Mouse (Mus musculus) hindbrain, embryonic 15.5 days (tissue): ENCODE results near the gene Vwa5b1. TPM values are rescaled to one million over a fixed set of nuclear protein-coding genes. Genes with fewer than 3 reads are reported as not detected.

ENCODE experiments used
- ATAC-seq: fragments of 200-750 bp; cut with Nextera tagmentation; 2 replicates; pipeline ENCODE4 v1.8.0; 2017; ENCODE audit warnings: low read depth, moderate number of reproducible peaks, moderate TSS enrichment; ENCODE audit not compliant: low FRiP score
- H3K27ac ChIP-seq: fragments of 300-500 bp; sonication (generic); replicated peaks from 2 replicates; pipeline ENCODE4 v1.5.1; 2015; ENCODE audit warnings: mild to moderate bottlenecking, inconsistent platforms
- H3K27me3 ChIP-seq: fragments of 300-500 bp; sonication (generic); 2 replicates; pipeline ENCODE4 v1.6.1; 2015; ENCODE audit warnings: control low read depth, inconsistent platforms
- H3K36me3 ChIP-seq: fragments of 300-500 bp; sonication (generic); 2 replicates; pipeline ENCODE4 v1.6.1; 2015; ENCODE audit warnings: control low read depth, inconsistent platforms
- H3K4me1 ChIP-seq: fragments of 300-500 bp; sonication (generic); replicated peaks from 2 replicates; pipeline ENCODE4 v1.6.1; 2015; ENCODE audit warnings: control low read depth, inconsistent platforms
- H3K4me2 ChIP-seq: fragments of 300-500 bp; sonication (generic); 2 replicates; pipeline ENCODE4 v1.6.1; 2015; ENCODE audit warnings: moderate library complexity, mild to moderate bottlenecking, inconsistent platforms
- H3K4me3 ChIP-seq: fragments of 300-500 bp; sonication (generic); 2 replicates; pipeline ENCODE4 v1.5.1; 2015; ENCODE audit warnings: mild to moderate bottlenecking, inconsistent platforms
- H3K9ac ChIP-seq: fragments of 300-500 bp; sonication (generic); 2 replicates; pipeline ENCODE4 v1.6.1; 2015; ENCODE audit warnings: inconsistent platforms
- H3K9me3 ChIP-seq: fragments of 300-500 bp; sonication (generic); 2 replicates; pipeline ENCODE4 v1.6.1; 2016; ENCODE audit warnings: control low read depth, inconsistent platforms
- WGBS: fragments of 180-500 bp; shearing (Covaris S2); methylation state at CpG from one replicate; pipeline ENCODE4 v1.1.7; 2015; 5-methylcytosine and 5-hydroxymethylcytosine counted together
- polyA plus RNA-seq: library from polyadenylated mRNA; unstranded; fragments of >200 nt; fragmentation: Nextera tagmentation; extraction: Ambion mirVana; gene quantifications from 2 replicates; pipeline ENCODE4 v1.2.1, GENCODE M21; 2015

Gene Vwa5b1
- polyA plus RNA-seq, 1 experiment from 2014 or later, result 2.0 TPM

GRCm38 (mm10) chr4:138648096-138648635 lies 12.5 kb upstream of the Vwa5b1 start:
- no peak overlapping the region for H3K9ac ChIP-seq
- no peak overlapping the region for H3K4me3 ChIP-seq
- ATAC-seq, result no peak
- no peaks in the 10 kb centered on the region for H3K36me3 ChIP-seq
- no peaks in the 10 kb centered on the region for H3K27me3 ChIP-seq
- peaks cover 6% of the 10 kb centered on the region for H3K4me1 ChIP-seq
- no peaks in the 10 kb centered on the region for H3K9me3 ChIP-seq
- 44% methylated on average over 3 of the region's 3 CpGs for WGBS
- no peak overlapping the region for H3K27ac ChIP-seq
- H3K4me2 ChIP-seq, result no peak overlapping the region

- no peaks in the 10 kb centered on the region for H3K4me1 ChIP-seq
- H3K36me3 ChIP-seq, result no peaks in the 10 kb centered on the region
- no peak overlapping the region for H3K4me2 ChIP-seq
- ATAC-seq, result no peak
- no peak overlapping the region for H3K27ac ChIP-seq
- no peaks in the 10 kb centered on the region for H3K27me3 ChIP-seq
- no peaks in the 10 kb centered on the region for H3K9me3 ChIP-seq
- WGBS, result 21% methylated on average over 4 of the region's 4 CpGs
- no peak overlapping the region for H3K9ac ChIP-seq
- no peak overlapping the region for H3K4me3 ChIP-seq
Measured at GRCm38 (mm10) chr4:138642272-138642671, 6.6 kb upstream of the Vwa5b1 start.

GRCm38 (mm10) chr4:138636146-138636511 lies 445 bp upstream of the Vwa5b1 start:
- Histone ChIP-seq H3K36me3 (no peaks in the 10 kb centered on the region), H3K27me3 (no peaks in the 10 kb centered on the region), H3K4me2 (peak overlapping the region; percentile 20; the same call in 1 of the 2 replicates), H3K9me3 (no peaks in the 10 kb centered on the region), H3K9ac (no peak overlapping the region), H3K4me3 (no peak overlapping the region), H3K4me1 (peaks cover 17% of the 10 kb centered on the region), H3K27ac (0 out of 2 replicates have a peak overlapping the region, but pooled peaks have one; percentile 12)
- no peak for ATAC-seq
- 43% methylated on average over 4 of the region's 4 CpGs for WGBS

GRCm38 (mm10) chr4:138628256-138628655 lies 7.4 kb downstream of the Vwa5b1 start:
- H3K36me3 ChIP-seq, result no peaks in the 10 kb centered on the region
- ATAC-seq, result no peak
- H3K27me3 ChIP-seq, result no peaks in the 10 kb centered on the region
- H3K4me2 ChIP-seq, result no peak overlapping the region
- no peak overlapping the region for H3K9ac ChIP-seq
- H3K27ac ChIP-seq, result no peak overlapping the region
- no peaks in the 10 kb centered on the region for H3K9me3 ChIP-seq
- WGBS, result 75% methylated on average over 5 of the region's 5 CpGs
- peaks cover 6% of the 10 kb centered on the region for H3K4me1 ChIP-seq
- no peak overlapping the region for H3K4me3 ChIP-seq

- Histone ChIP-seq H3K4me2 (no peak overlapping the region), H3K27ac (no peak overlapping the region), H3K27me3 (no peaks in the 10 kb centered on the region), H3K4me3 (no peak overlapping the region), H3K9ac (no peak overlapping the region), H3K9me3 (no peaks in the 10 kb centered on the region), H3K4me1 (peaks cover 6% of the 10 kb centered on the region; the same call in 1 of the 2 replicates), H3K36me3 (no peaks in the 10 kb centered on the region)
- ATAC-seq, result no peak
- WGBS, result 10% methylated on average over 8 of the region's 8 CpGs
Measured at GRCm38 (mm10) chr4:138614454-138614853, 21.2 kb downstream of the Vwa5b1 start.

- Histone ChIP-seq H3K9ac (no peak overlapping the region), H3K9me3 (no peaks in the 10 kb centered on the region), H3K36me3 (no peaks in the 10 kb centered on the region), H3K27ac (no peak overlapping the region), H3K4me1 (peaks cover 27% of the 10 kb centered on the region), H3K4me3 (no peak overlapping the region), H3K4me2 (no peak overlapping the region), H3K27me3 (no peaks in the 10 kb centered on the region)
- no peak for ATAC-seq
- 67% methylated on average over 9 of the region's 9 CpGs for WGBS
Measured at GRCm38 (mm10) chr4:138601926-138602325, 33.8 kb downstream of the Vwa5b1 start.

- no peaks in the 10 kb centered on the region for H3K27me3 ChIP-seq
Measured at GRCm38 (mm10) chr4:138597904-138598347, 37.8 kb downstream of the Vwa5b1 start.

GRCm38 (mm10) chr4:138596391-138597130 lies 39.1 kb downstream of the Vwa5b1 start:
- 0 out of 2 replicates have a peak, but pooled peaks have one; percentile 17 for ATAC-seq
- H3K9me3 ChIP-seq, result no peaks in the 10 kb centered on the region
- peak overlapping the region; percentile 77 for H3K27ac ChIP-seq
- H3K36me3 ChIP-seq, result no peaks in the 10 kb centered on the region
- no peak overlapping the region for H3K4me3 ChIP-seq
- H3K9ac ChIP-seq, result no peak overlapping the region
- peaks cover 24% of the 10 kb centered on the region for H3K4me1 ChIP-seq
- no peak overlapping the region for H3K4me2 ChIP-seq
- 23% methylated on average over 12 of the region's 12 CpGs for WGBS
- no peaks in the 10 kb centered on the region for H3K27me3 ChIP-seq

More at GRCm38 (mm10) chr4:138597904-138598347, 37.8 kb downstream of the Vwa5b1 start:
- WGBS, result 6% methylated on average over 7 of the region's 7 CpGs
- Histone ChIP-seq H3K9ac (no peak overlapping the region), H3K4me3 (no peak overlapping the region), H3K9me3 (no peaks in the 10 kb centered on the region), H3K4me2 (peak overlapping the region; percentile 30; the same call in 1 of the 2 replicates), H3K4me1 (peaks cover 24% of the 10 kb centered on the region), H3K36me3 (no peaks in the 10 kb centered on the region), H3K27ac (peak overlapping the region; percentile 77)
- ATAC-seq, result peak; percentile 74; the same call in 1 of the 2 replicates

GRCm38 (mm10) chr4:138584946-138585345 lies 50.7 kb downstream of the Vwa5b1 start:
- Histone ChIP-seq H3K27me3 (no peaks in the 10 kb centered on the region), H3K4me2 (no peak overlapping the region), H3K9ac (no peak overlapping the region), H3K4me3 (no peak overlapping the region), H3K9me3 (no peaks in the 10 kb centered on the region), H3K4me1 (0 out of 2 replicates have a peak, but pooled peaks cover 7% of the 10 kb centered on the region), H3K36me3 (no peaks in the 10 kb centered on the region), H3K27ac (no peak overlapping the region)
- 0 out of 2 replicates have a peak, but pooled peaks have one; percentile 38 for ATAC-seq

- no peak for ATAC-seq
- no peak overlapping the region for H3K27ac ChIP-seq
- 81% methylated on average over 4 of the region's 4 CpGs for WGBS
- no peak overlapping the region for H3K9ac ChIP-seq
- no peak overlapping the region for H3K4me3 ChIP-seq
- no peak overlapping the region for H3K4me2 ChIP-seq
- H3K4me1 ChIP-seq, result 0 out of 2 replicates have a peak, but pooled peaks cover 7% of the 10 kb centered on the region
- H3K27me3 ChIP-seq, result no peaks in the 10 kb centered on the region
- no peaks in the 10 kb centered on the region for H3K36me3 ChIP-seq
- no peaks in the 10 kb centered on the region for H3K9me3 ChIP-seq
Measured at GRCm38 (mm10) chr4:138582446-138582845, 53.2 kb downstream of the Vwa5b1 start.

GRCm38 (mm10) chr4:138578406-138578805 lies 57.3 kb downstream of the Vwa5b1 start:
- no peak for ATAC-seq

GRCm38 (mm10) chr4:138576661-138577060 lies 59.0 kb downstream of the Vwa5b1 start:
- WGBS, result 73% methylated on average over 3 of the region's 4 CpGs
- no peak overlapping the region for H3K27ac ChIP-seq
- H3K9me3 ChIP-seq, result no peaks in the 10 kb centered on the region
- H3K4me1 ChIP-seq, result peaks cover 12% of the 10 kb centered on the region
- no peak overlapping the region for H3K9ac ChIP-seq
- ATAC-seq, result no peak
- no peak overlapping the region for H3K4me2 ChIP-seq
- no peaks in the 10 kb centered on the region for H3K27me3 ChIP-seq
- no peaks in the 10 kb centered on the region for H3K36me3 ChIP-seq
- H3K4me3 ChIP-seq, result no peak overlapping the region

More at GRCm38 (mm10) chr4:138578406-138578805, 57.3 kb downstream of the Vwa5b1 start:
- Histone ChIP-seq H3K27ac (no peak overlapping the region), H3K27me3 (no peaks in the 10 kb centered on the region), H3K9ac (no peak overlapping the region), H3K4me1 (peaks cover 12% of the 10 kb centered on the region), H3K4me3 (no peak overlapping the region), H3K36me3 (no peaks in the 10 kb centered on the region), H3K4me2 (no peak overlapping the region), H3K9me3 (no peaks in the 10 kb centered on the region)
- WGBS, result 78% methylated on average over 19 of the region's 19 CpGs
